Mouse (Mus musculus): ENCODE data around the gene Dcx. TPM values are rescaled to one million over a fixed set of nuclear protein-coding genes. Genes with fewer than 3 reads are reported as not detected.

The Dcx gene
- 1.8 and 2.1 TPM in 2 replicates for polyA plus RNA-seq (2015; fragmentation: Nextera tagmentation; extraction: Ambion mirVana)

- H3K4me3 ChIP-seq (ENCODE audit: low read length) = no peak within 1 kb of the TSS
- H3K4me2 ChIP-seq (ENCODE audit: low read depth, low read length) = no peak within 1 kb of the TSS
- WGBS = 42% methylated on average over 8 of the region's 8 CpGs
- H3K27ac ChIP-seq (ENCODE audit: low read length) = no peak within 1 kb of the TSS
- H3K4me1 ChIP-seq (ENCODE audit: control insufficient read depth, insufficient read depth, low read length) = no peaks in the 10 kb centered on the region
- H3K36me3 ChIP-seq (ENCODE audit: control insufficient read depth, insufficient read depth, low read length) = no peaks in the 10 kb centered on the region
- no peaks in the 10 kb centered on the region for H3K9me3 ChIP-seq (ENCODE audit: control insufficient read depth, low read length)
- no peaks in the 10 kb centered on the region for H3K27me3 ChIP-seq (replicated peaks; ENCODE audit: control insufficient read depth, insufficient read depth, low read length)
- no peak for ATAC-seq
- H3K9ac ChIP-seq (ENCODE audit: low read depth, low read length) = no peak within 1 kb of the TSS
Measured at GRCm38 (mm10) chrX:143932958-143933357, at the start of gene Dcx. Gene Dcx (minus strand): TSS chrX:143933311.

- no peak for ATAC-seq
- no peaks in the 10 kb centered on the region for H3K9me3 ChIP-seq (ENCODE audit: control insufficient read depth, low read length)
Measured at GRCm38 (mm10) chrX:143966249-143966648, 33.1 kb upstream of the Dcx start.

GRCm38 (mm10) chrX:143933671-143934070 lies 560 bp upstream of the Dcx start:
- no peak for ATAC-seq

More at GRCm38 (mm10) chrX:143966249-143966648, 33.1 kb upstream of the Dcx start:
- no peaks in the 10 kb centered on the region for H3K4me1 ChIP-seq (ENCODE audit: control insufficient read depth, insufficient read depth, low read length)
- no peaks in the 10 kb centered on the region for H3K36me3 ChIP-seq (ENCODE audit: control insufficient read depth, insufficient read depth, low read length)
- no peak overlapping the region for H3K27ac ChIP-seq (ENCODE audit: low read length)
- 65% methylated on average over 6 of the region's 6 CpGs for WGBS
- no peak overlapping the region for H3K9ac ChIP-seq (ENCODE audit: low read depth, low read length)
- no peak overlapping the region for H3K4me2 ChIP-seq (ENCODE audit: low read depth, low read length)
- no peak overlapping the region for H3K4me3 ChIP-seq (ENCODE audit: low read length)
- H3K27me3 ChIP-seq (replicated peaks; ENCODE audit: control insufficient read depth, insufficient read depth, low read length) = no peaks in the 10 kb centered on the region

GRCm38 (mm10) chrX:143932530-143932929 lies 581 bp downstream of the Dcx start:
- no peak for ATAC-seq
- no peaks in the 10 kb centered on the region for H3K9me3 ChIP-seq (ENCODE audit: control insufficient read depth, low read length)
- H3K27me3 ChIP-seq (replicated peaks; ENCODE audit: control insufficient read depth, insufficient read depth, low read length) = no peaks in the 10 kb centered on the region
- H3K4me2 ChIP-seq (ENCODE audit: low read depth, low read length) = no peak overlapping the region
- 40% methylated on average over 1 of the region's 1 CpGs for WGBS
- H3K9ac ChIP-seq (ENCODE audit: low read depth, low read length) = no peak overlapping the region
- no peaks in the 10 kb centered on the region for H3K36me3 ChIP-seq (ENCODE audit: control insufficient read depth, insufficient read depth, low read length)
- H3K27ac ChIP-seq (ENCODE audit: low read length) = no peak overlapping the region
- H3K4me1 ChIP-seq (ENCODE audit: control insufficient read depth, insufficient read depth, low read length) = no peaks in the 10 kb centered on the region
- no peak overlapping the region for H3K4me3 ChIP-seq (ENCODE audit: low read length)

More at GRCm38 (mm10) chrX:143933671-143934070, 560 bp upstream of the Dcx start:
- Histone ChIP-seq H3K9me3 (ENCODE audit: control insufficient read depth, low read length) (no peaks in the 10 kb centered on the region), H3K36me3 (ENCODE audit: control insufficient read depth, insufficient read depth, low read length) (no peaks in the 10 kb centered on the region), H3K9ac (ENCODE audit: low read depth, low read length) (no peak overlapping the region), H3K4me2 (ENCODE audit: low read depth, low read length) (no peak overlapping the region), H3K27me3 (replicated peaks; ENCODE audit: control insufficient read depth, insufficient read depth, low read length) (no peaks in the 10 kb centered on the region), H3K4me1 (ENCODE audit: control insufficient read depth, insufficient read depth, low read length) (no peaks in the 10 kb centered on the region), H3K27ac (ENCODE audit: low read length) (no peak overlapping the region), H3K4me3 (ENCODE audit: low read length) (no peak overlapping the region)
- 69% methylated on average over 2 of the region's 2 CpGs for WGBS

- no peak overlapping the region for H3K4me2 ChIP-seq (ENCODE audit: low read depth, low read length)
- ATAC-seq = no peak
- no peak overlapping the region for H3K27ac ChIP-seq (ENCODE audit: low read length)
- no peaks in the 10 kb centered on the region for H3K27me3 ChIP-seq (replicated peaks; ENCODE audit: control insufficient read depth, insufficient read depth, low read length)
- WGBS = 53% methylated on average over 6 of the region's 6 CpGs
- no peaks in the 10 kb centered on the region for H3K9me3 ChIP-seq (ENCODE audit: control insufficient read depth, low read length)
- H3K9ac ChIP-seq (ENCODE audit: low read depth, low read length) = no peak overlapping the region
- H3K36me3 ChIP-seq (ENCODE audit: control insufficient read depth, insufficient read depth, low read length) = no peaks in the 10 kb centered on the region
- no peak overlapping the region for H3K4me3 ChIP-seq (ENCODE audit: low read length)
- no peaks in the 10 kb centered on the region for H3K4me1 ChIP-seq (ENCODE audit: control insufficient read depth, insufficient read depth, low read length)
Measured at GRCm38 (mm10) chrX:143931400-143932185, 1.5 kb downstream of the Dcx start.

- no peaks in the 10 kb centered on the region for H3K36me3 ChIP-seq (ENCODE audit: control insufficient read depth, insufficient read depth, low read length)
- H3K4me3 ChIP-seq (ENCODE audit: low read length) = no peak overlapping the region
- H3K27me3 ChIP-seq (replicated peaks; ENCODE audit: control insufficient read depth, insufficient read depth, low read length) = no peaks in the 10 kb centered on the region
- no peaks in the 10 kb centered on the region for H3K4me1 ChIP-seq (ENCODE audit: control insufficient read depth, insufficient read depth, low read length)
- 87% methylated on average over 5 of the region's 5 CpGs for WGBS
- H3K9me3 ChIP-seq (ENCODE audit: control insufficient read depth, low read length) = no peaks in the 10 kb centered on the region
- no peak for ATAC-seq
- H3K9ac ChIP-seq (ENCODE audit: low read depth, low read length) = no peak overlapping the region
- H3K4me2 ChIP-seq (ENCODE audit: low read depth, low read length) = no peak overlapping the region
- H3K27ac ChIP-seq (ENCODE audit: low read length) = no peak overlapping the region
Measured at GRCm38 (mm10) chrX:143922070-143922469, 11.0 kb downstream of the Dcx start.

- Histone ChIP-seq H3K9me3 (ENCODE audit: control insufficient read depth, low read length) (no peaks in the 10 kb centered on the region), H3K4me1 (ENCODE audit: control insufficient read depth, insufficient read depth, low read length) (no peaks in the 10 kb centered on the region), H3K4me3 (ENCODE audit: low read length) (no peak overlapping the region), H3K27me3 (replicated peaks; ENCODE audit: control insufficient read depth, insufficient read depth, low read length) (no peaks in the 10 kb centered on the region), H3K9ac (ENCODE audit: low read depth, low read length) (no peak overlapping the region), H3K27ac (ENCODE audit: low read length) (no peak overlapping the region), H3K4me2 (ENCODE audit: low read depth, low read length) (no peak overlapping the region), H3K36me3 (ENCODE audit: control insufficient read depth, insufficient read depth, low read length) (no peaks in the 10 kb centered on the region)
- peak; percentile 36; the same call in 1 of the 2 replicates for ATAC-seq
- 40% methylated on average over 3 of the region's 3 CpGs for WGBS
Measured at GRCm38 (mm10) chrX:143906699-143907471, 26.2 kb downstream of the Dcx start.

GRCm38 (mm10) chrX:143904689-143905088 lies 28.4 kb downstream of the Dcx start:
- WGBS = 23% methylated on average over 2 of the region's 2 CpGs
- Histone ChIP-seq H3K27ac (ENCODE audit: low read length) (no peak overlapping the region), H3K4me2 (ENCODE audit: low read depth, low read length) (no peak overlapping the region), H3K4me3 (ENCODE audit: low read length) (no peak overlapping the region), H3K9me3 (ENCODE audit: control insufficient read depth, low read length) (no peaks in the 10 kb centered on the region), H3K36me3 (ENCODE audit: control insufficient read depth, insufficient read depth, low read length) (no peaks in the 10 kb centered on the region), H3K27me3 (replicated peaks; ENCODE audit: control insufficient read depth, insufficient read depth, low read length) (no peaks in the 10 kb centered on the region), H3K9ac (ENCODE audit: low read depth, low read length) (no peak overlapping the region), H3K4me1 (ENCODE audit: control insufficient read depth, insufficient read depth, low read length) (no peaks in the 10 kb centered on the region)
- no peak for ATAC-seq

GRCm38 (mm10) chrX:143902300-143902699 lies 30.8 kb downstream of the Dcx start:
- Histone ChIP-seq H3K36me3 (ENCODE audit: control insufficient read depth, insufficient read depth, low read length) (no peaks in the 10 kb centered on the region), H3K4me3 (ENCODE audit: low read length) (no peak overlapping the region)
- 55% methylated on average over 8 of the region's 8 CpGs for WGBS

More at GRCm38 (mm10) chrX:143902300-143902699, 30.8 kb downstream of the Dcx start:
- Histone ChIP-seq H3K4me1 (ENCODE audit: control insufficient read depth, insufficient read depth, low read length) (no peaks in the 10 kb centered on the region), H3K9ac (ENCODE audit: low read depth, low read length) (no peak overlapping the region), H3K27me3 (replicated peaks; ENCODE audit: control insufficient read depth, insufficient read depth, low read length) (no peaks in the 10 kb centered on the region), H3K9me3 (ENCODE audit: control insufficient read depth, low read length) (no peaks in the 10 kb centered on the region), H3K27ac (ENCODE audit: low read length) (no peak overlapping the region), H3K4me2 (ENCODE audit: low read depth, low read length) (no peak overlapping the region)
- ATAC-seq = no peak
